Mouse (Mus musculus) lung, adult 2 months (tissue): ENCODE data around the gene Tspan31.

Source experiments
- CTCF ChIP-seq: fragments of 200-500 bp; IDR thresholded peaks from 2 replicates; pipeline ENCODE4 v1.5.1; 2011; ENCODE audit warnings: mild to moderate bottlenecking, low read length, control low read depth; ENCODE audit not compliant: insufficient read depth
- POLR2A ChIP-seq: fragments of 200-500 bp; IDR thresholded peaks from 2 replicates; pipeline ENCODE4 v1.6.1; 2011; ENCODE audit warnings: low read depth, mild to moderate bottlenecking, control low read depth, low read length, borderline replicate concordance; ENCODE audit errors: extremely low read depth

GRCm38 (mm10) chr10:127058161-127058560 is 11.9 kb downstream of the Tspan31 start:
- peak; percentile 93 for TF ChIP-seq CTCF
- TF ChIP-seq POLR2A: no peak
